Mouse (Mus musculus): ENCODE data around the gene Sufu. TPM values are rescaled to one million over a fixed set of nuclear protein-coding genes. Genes with fewer than 3 reads are reported as not detected.

Gene Sufu
- total and polyA plus RNA-seq, 2 experiments from 2014 or later: 17.2 to 21.4 TPM

DNA sequence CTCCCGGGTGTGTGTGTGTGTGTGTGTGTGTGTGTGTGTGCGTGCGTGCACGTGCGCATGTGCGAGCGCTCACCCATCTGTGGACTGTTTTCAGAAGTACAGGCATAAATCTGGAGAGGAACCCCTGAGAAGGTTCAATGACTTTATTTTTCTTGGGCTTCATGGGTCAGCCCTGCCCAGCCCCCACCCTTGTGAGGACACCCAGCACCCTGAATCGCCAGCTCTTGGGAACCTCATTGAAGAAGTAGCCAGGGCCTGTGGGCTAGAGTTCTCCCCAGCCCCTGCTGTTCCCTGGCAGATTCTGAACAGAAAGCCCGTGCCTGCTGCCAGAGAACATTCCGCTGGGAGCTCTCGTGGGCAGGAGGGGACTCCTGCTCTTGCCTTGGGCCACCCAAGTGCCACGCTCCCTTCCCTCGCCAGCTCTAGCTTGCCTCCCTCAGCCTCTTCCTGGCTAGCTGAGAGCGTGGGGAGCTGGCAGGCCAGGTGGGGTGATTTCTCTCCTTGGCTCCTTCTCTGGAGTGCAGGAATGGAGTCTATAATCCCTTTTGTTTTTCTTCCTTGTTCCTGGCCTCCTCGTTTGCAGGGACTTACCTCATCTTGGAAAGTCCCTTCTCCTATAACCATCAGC is 87.1 kb downstream of the Sufu start:
- no peak overlapping the region for H3K9ac ChIP-seq (replicated peaks; ENCODE audit: low read length)
- ATAC-seq: peak; percentile 50

GRCm38 (mm10) chr19:46484518-46484917 is 87.8 kb downstream of the Sufu start:
- ATAC-seq: peak; percentile 41; the same call in 1 of the 2 replicates
- no peaks in the 10 kb centered on the region for H3K27me3 ChIP-seq (ENCODE audit: insufficient read depth, low read length)
- peaks cover 27% of the 10 kb centered on the region for H3K4me1 ChIP-seq (ENCODE audit: insufficient read depth, low read length)
- H3K27ac ChIP-seq: peak overlapping the region; percentile 83
- TF ChIP-seq CTCF (IDR thresholded peaks at IDR 0.05; ENCODE audit: low read depth): no peak
- H3K4me3 ChIP-seq (ENCODE audit: low read length): no peak overlapping the region
- H3K4me2 ChIP-seq (ENCODE audit: low read depth, low read length): no peak overlapping the region
- H3K9ac ChIP-seq (replicated peaks; ENCODE audit: low read length): no peak overlapping the region
- H3K9me3 ChIP-seq (ENCODE audit: low read length): no peaks in the 10 kb centered on the region
- peak; percentile 77 for DNase-seq (ENCODE audit: low spot score)
- 0 out of 2 replicates have a peak, but pooled peaks cover 12% of the 10 kb centered on the region for H3K36me3 ChIP-seq (ENCODE audit: insufficient read depth, low read length)
- WGBS: 38% methylated on average over 5 of the region's 5 CpGs

More for the DNA sequence above, 87.1 kb downstream of the Sufu start:
- no peaks in the 10 kb centered on the region for H3K9me3 ChIP-seq (ENCODE audit: low read length)
- no peaks in the 10 kb centered on the region for H3K27me3 ChIP-seq (ENCODE audit: insufficient read depth, low read length)
- H3K27ac ChIP-seq: peak overlapping the region; percentile 83
- DNase-seq (ENCODE audit: low spot score): peak; percentile 76
- no peak for TF ChIP-seq CTCF (IDR thresholded peaks at IDR 0.05; ENCODE audit: low read depth)
- H3K4me3 ChIP-seq (ENCODE audit: low read length): no peak overlapping the region
- H3K36me3 ChIP-seq (ENCODE audit: insufficient read depth, low read length): 0 out of 2 replicates have a peak, but pooled peaks cover 12% of the 10 kb centered on the region
- no peak overlapping the region for H3K4me2 ChIP-seq (ENCODE audit: low read depth, low read length)
- 41% methylated on average over 15 of the region's 15 CpGs for WGBS
- peaks cover 27% of the 10 kb centered on the region for H3K4me1 ChIP-seq (ENCODE audit: insufficient read depth, low read length)

DNA sequence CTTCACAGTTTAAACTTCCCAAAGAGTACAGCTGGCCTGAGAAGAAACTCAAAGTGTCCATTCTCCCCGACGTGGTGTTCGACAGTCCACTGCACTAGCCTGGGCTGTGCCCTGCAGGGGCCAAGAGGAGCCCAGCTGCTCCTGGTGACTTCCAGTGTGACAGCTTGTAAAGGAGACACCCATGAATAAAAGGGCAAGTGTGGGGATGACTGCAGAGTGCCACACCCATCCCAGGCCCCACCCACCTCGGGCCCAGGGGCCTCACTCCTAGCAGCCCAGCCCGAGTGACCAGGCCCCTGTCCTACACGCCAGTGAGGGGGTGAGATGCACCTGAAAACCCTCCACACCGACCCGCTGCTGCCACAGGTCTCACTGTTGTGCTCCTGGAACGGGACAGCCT is 89.2 kb downstream of the Sufu start:
- peak overlapping the region; percentile 83; the same call in 1 of the 2 replicates for H3K27ac ChIP-seq
- no peak for TF ChIP-seq CTCF (IDR thresholded peaks at IDR 0.05; ENCODE audit: low read depth)
- no peaks in the 10 kb centered on the region for H3K9me3 ChIP-seq (ENCODE audit: low read length)
- no peak overlapping the region for H3K4me2 ChIP-seq (ENCODE audit: low read depth, low read length)
- DNase-seq (ENCODE audit: low spot score): no peak
- no peaks in the 10 kb centered on the region for H3K27me3 ChIP-seq (ENCODE audit: insufficient read depth, low read length)
- WGBS: 79% methylated on average over 9 of the region's 9 CpGs
- peaks cover 27% of the 10 kb centered on the region for H3K4me1 ChIP-seq (ENCODE audit: insufficient read depth, low read length)
- H3K36me3 ChIP-seq (ENCODE audit: insufficient read depth, low read length): 0 out of 2 replicates have a peak, but pooled peaks cover 12% of the 10 kb centered on the region
- H3K9ac ChIP-seq (replicated peaks; ENCODE audit: low read length): no peak overlapping the region
- no peak overlapping the region for H3K4me3 ChIP-seq (ENCODE audit: low read length)
- ATAC-seq: no peak

- Histone ChIP-seq H3K36me3 (ENCODE audit: insufficient read depth, low read length) (0 out of 2 replicates have a peak, but pooled peaks cover 12% of the 10 kb centered on the region), H3K27me3 (ENCODE audit: insufficient read depth, low read length) (no peaks in the 10 kb centered on the region), H3K9ac (replicated peaks; ENCODE audit: low read length) (no peak overlapping the region), H3K9me3 (ENCODE audit: low read length) (no peaks in the 10 kb centered on the region), H3K4me2 (ENCODE audit: low read depth, low read length) (no peak overlapping the region), H3K27ac (no peak overlapping the region), H3K4me3 (ENCODE audit: low read length) (no peak overlapping the region), H3K4me1 (ENCODE audit: insufficient read depth, low read length) (peaks cover 27% of the 10 kb centered on the region)
- WGBS: 68% methylated on average over 2 of the region's 2 CpGs
- TF ChIP-seq CTCF (IDR thresholded peaks at IDR 0.05; ENCODE audit: low read depth): no peak
- DNase-seq (ENCODE audit: low spot score): no peak
- no peak for ATAC-seq
Observed at GRCm38 (mm10) chr19:46486709-46487108, 90.0 kb downstream of the Sufu start.

DNA sequence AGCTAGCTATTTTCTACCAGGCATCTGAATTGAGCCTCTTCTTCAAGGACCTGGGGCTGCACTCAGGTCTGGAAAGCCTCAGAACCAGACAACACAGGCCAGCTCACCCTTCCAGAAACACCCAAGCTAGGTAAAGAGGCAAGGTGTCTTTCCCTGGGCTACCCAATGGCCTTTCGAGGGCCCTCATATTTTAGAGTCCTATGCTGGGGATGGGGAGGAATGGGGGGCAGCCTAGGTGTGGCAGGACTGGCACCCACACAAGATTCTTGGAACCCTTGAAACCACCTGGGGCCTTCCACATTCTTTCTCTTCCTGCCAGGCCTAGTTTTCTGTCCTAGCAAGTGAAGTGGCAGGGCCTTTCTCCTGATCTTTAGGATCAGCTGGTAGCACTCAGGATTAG is 92.8 kb downstream of the Sufu start:
- H3K27me3 ChIP-seq (ENCODE audit: insufficient read depth, low read length): no peaks in the 10 kb centered on the region
- no peak overlapping the region for H3K4me3 ChIP-seq (ENCODE audit: low read length)
- H3K36me3 ChIP-seq (ENCODE audit: insufficient read depth, low read length): 0 out of 2 replicates have a peak, but pooled peaks cover 12% of the 10 kb centered on the region
- ATAC-seq (no peak), DNase-seq (ENCODE audit: low spot score) (no peak)
- H3K4me1 ChIP-seq (ENCODE audit: insufficient read depth, low read length): peaks cover 7% of the 10 kb centered on the region; the same call in 1 of the 2 replicates
- no peaks in the 10 kb centered on the region for H3K9me3 ChIP-seq (ENCODE audit: low read length)
- 100% methylated on average over 1 of the region's 1 CpGs for WGBS
- TF ChIP-seq CTCF (IDR thresholded peaks at IDR 0.05; ENCODE audit: low read depth): no peak
- H3K4me2 ChIP-seq (ENCODE audit: low read depth, low read length): no peak overlapping the region
- no peak overlapping the region for H3K9ac ChIP-seq (replicated peaks; ENCODE audit: low read length)
- H3K27ac ChIP-seq: no peak overlapping the region

- no peak for ATAC-seq
Observed at GRCm38 (mm10) chr19:46490634-46491033, 93.9 kb downstream of the Sufu start.

GRCm38 (mm10) chr19:46495136-46495535 is 98.4 kb downstream of the Sufu start:
- no peak overlapping the region for H3K9ac ChIP-seq (replicated peaks; ENCODE audit: low read length)
- no peak overlapping the region for H3K27ac ChIP-seq
- no peak overlapping the region for H3K4me3 ChIP-seq (ENCODE audit: low read length)
- WGBS: 78% methylated on average over 8 of the region's 8 CpGs
- ATAC-seq: no peak
- DNase-seq (ENCODE audit: low spot score): no peak
- H3K4me2 ChIP-seq (ENCODE audit: low read depth, low read length): no peak overlapping the region
- H3K36me3 ChIP-seq (ENCODE audit: insufficient read depth, low read length): no peaks in the 10 kb centered on the region
- no peak for TF ChIP-seq CTCF (IDR thresholded peaks at IDR 0.05; ENCODE audit: low read depth)
- H3K27me3 ChIP-seq (ENCODE audit: insufficient read depth, low read length): no peaks in the 10 kb centered on the region
- no peaks in the 10 kb centered on the region for H3K4me1 ChIP-seq (ENCODE audit: insufficient read depth, low read length)
- no peaks in the 10 kb centered on the region for H3K9me3 ChIP-seq (ENCODE audit: low read length)

More at GRCm38 (mm10) chr19:46490634-46491033, 93.9 kb downstream of the Sufu start:
- DNase-seq (ENCODE audit: low spot score): peak; percentile 36
- TF ChIP-seq CTCF (IDR thresholded peaks at IDR 0.05; ENCODE audit: low read depth): no peak
- Histone ChIP-seq H3K27ac (no peak overlapping the region), H3K4me1 (ENCODE audit: insufficient read depth, low read length) (no peaks in the 10 kb centered on the region), H3K4me3 (ENCODE audit: low read length) (no peak overlapping the region), H3K27me3 (ENCODE audit: insufficient read depth, low read length) (no peaks in the 10 kb centered on the region), H3K9ac (replicated peaks; ENCODE audit: low read length) (no peak overlapping the region), H3K4me2 (ENCODE audit: low read depth, low read length) (no peak overlapping the region), H3K9me3 (ENCODE audit: low read length) (no peaks in the 10 kb centered on the region), H3K36me3 (ENCODE audit: insufficient read depth, low read length) (0 out of 2 replicates have a peak, but pooled peaks cover 12% of the 10 kb centered on the region)
- 4% methylated on average over 2 of the region's 2 CpGs for WGBS
